Mouse (Mus musculus): ENCODE data around the gene Kif18a. TPM values are rescaled to one million over a fixed set of nuclear protein-coding genes. Genes with fewer than 3 reads are reported as not detected.

Gene Kif18a
- 10 to 100 TPM; 14.2 to 15.6 TPM for total RNA-seq (2023)

DNA sequence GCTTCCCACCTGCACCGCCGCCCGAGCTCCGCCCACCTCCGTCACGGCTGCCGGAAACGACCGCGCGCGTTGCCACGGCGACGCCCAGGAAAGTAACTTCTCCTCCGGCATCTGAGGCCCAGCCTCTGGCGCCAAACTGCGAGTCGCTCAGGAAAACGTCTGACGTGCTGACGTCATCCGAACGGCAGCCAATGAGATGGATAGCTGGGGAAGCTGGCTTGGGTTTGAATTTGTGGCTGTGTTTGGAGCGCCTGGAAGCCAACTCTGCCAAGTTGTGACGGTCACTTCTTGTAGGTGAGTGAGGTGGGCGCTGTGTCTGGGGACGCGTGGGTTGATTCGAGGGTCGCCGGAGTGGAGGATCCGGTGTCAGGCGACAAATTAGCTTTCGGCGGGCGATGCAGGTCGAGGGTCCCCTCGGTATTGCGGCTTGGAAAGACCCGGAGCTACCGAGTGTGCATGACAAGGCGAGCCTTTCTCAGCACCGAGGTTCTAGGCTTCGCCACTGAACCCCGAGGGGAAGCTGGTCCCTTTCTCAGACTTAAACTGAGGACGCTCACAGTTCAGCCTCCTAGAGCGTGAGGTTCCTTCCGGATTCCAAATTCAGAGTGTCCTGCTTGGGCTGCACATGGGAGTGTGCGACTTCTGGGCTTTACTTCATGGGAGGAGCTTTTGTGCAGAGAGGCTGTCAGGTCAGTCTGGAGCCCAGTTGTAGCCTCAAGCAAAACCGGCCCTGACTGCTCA, at the start of gene Kif18a, which contains the start of gene Mettl15:
Gene Kif18a (plus strand): TSS at position 139 of the 741 bp plus-strand sequence.
Gene Mettl15 (minus strand): TSS at position 149 of the 741 bp plus-strand sequence.

Other genes starting within 250 kb of the Kif18a start
- gene Mettl15, start within 50 bp of the Kif18a start, total RNA-seq (2023): 1 to 10 TPM; 3.6 to 4.6 TPM